Mouse (Mus musculus) B cell, adult (primary cell): Measurements from ENCODE around the gene Gm16430. TPM values are rescaled to one million over a fixed set of nuclear protein-coding genes. Genes with fewer than 3 reads are reported as not detected.

ENCODE experiments used
- total RNA-seq: library from RNA; stranded (reverse); gene quantifications from 4 replicates; pipeline ENCODE4 v1.2.4, GENCODE M21; 2023; ENCODE audit not compliant: inconsistent age

Gm16430 gene
- not detected in 4 replicates for total RNA-seq

DNA sequence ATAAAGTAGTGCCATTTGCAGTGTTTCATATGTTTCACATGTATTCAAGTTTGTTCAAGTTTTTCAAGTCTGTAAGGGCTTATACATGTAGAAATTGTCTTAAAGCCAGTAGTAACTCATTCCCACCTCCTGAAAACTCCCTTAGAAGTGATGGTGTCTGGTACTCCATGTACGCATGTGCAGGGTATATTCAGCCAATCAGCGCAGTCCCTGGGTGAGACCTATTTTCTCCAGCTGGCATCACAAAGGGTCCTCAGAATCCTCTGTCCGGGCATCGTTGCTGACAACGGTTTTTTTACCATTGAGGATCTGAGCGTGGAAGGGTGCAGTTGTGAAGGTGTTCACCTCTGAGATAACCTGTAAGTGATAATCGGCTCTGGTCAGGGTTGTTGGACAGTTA lies at the start of gene Gm16430:
Gene Gm16430 (plus strand): TSS at position 301 of the 400 bp plus-strand sequence.

Other genes starting within 250 kb of the Gm16430 start
- gene Gm16405, start 91.0 kb upstream of the Gm16430 start, total RNA-seq, result not detected in 4 replicates